Mouse (Mus musculus) WW6 (cell line): Measurements from ENCODE around the gene Ccdc78.
"Not testable (repeated sequence)": the region's sequence is repeated elsewhere in the genome, so short reads cannot be mapped to it uniquely, and the experiment has no call there.

Experiments used
- DNase-seq: peaks from one replicate; pipeline ENCODE4 v3.0.0-alpha.2; 2013; ENCODE audit warnings: low read depth, low spot score

Gene Ccdc78

GRCm38 (mm10) chr17:25781339-25781738, 5.0 kb upstream of the Ccdc78 start:
- no peak for DNase-seq

DNA sequence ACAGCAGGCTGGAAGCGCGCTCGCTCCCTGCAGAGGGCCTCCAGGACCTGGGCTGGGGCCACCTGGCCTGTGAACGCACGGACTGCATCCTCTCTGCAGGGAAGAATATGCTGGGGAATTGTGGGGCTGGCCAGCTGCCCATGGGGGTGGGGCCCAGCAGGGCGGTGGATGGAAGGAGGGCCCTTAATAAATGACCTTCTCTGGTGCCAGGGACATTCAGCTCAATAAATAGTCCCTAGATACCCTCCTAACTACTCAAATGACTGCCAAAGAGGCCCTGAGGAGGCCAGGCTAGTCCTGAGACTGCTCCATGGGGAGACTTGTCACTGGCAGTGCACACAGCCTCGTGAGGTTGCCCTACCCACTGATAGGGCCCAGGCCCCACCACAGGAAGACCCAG, 3.3 kb upstream of the Ccdc78 start:
- DNase-seq = no peak

DNA sequence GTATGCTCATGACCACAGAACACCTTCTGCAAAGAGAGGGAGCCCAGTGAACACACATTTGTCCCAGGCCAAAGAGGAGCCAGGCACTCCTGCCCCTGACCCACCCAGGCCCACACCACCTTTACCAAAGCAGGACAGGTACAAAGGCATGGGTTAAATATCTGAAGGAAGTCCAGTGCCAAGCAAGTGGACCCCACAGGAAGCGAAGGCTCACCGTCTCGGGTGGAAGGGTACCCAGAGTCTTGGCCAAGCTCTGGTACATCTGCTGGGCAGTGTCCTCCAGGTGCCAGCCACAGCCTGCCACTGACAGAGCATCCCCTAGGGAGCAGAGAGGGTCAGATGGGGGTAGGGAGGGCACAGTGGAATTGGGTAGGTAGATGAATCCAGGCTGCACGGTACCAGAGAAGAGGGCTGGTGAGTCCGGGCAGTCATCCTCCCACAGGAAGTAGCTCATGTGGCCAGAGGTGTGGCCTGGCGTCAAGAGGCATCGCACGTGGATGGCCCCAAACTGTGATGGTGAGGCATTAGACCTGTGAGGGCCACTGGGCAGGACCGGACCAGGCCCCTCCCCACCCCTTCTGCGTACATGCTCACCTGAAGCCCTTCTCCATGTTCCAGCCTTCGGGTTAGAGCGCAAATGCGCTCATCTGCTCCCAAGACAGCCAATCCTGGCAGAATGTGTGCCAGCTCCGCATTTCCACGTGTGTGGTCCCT, 2.4 kb upstream of the Ccdc78 start:
- DNase-seq = no peak

GRCm38 (mm10) chr17:25785281-25785745, 1.1 kb upstream of the Ccdc78 start, which contains the start of gene Haghl:
TSS of gene Haghl (minus strand) at chr17:25785673.
- peak; percentile 90 for DNase-seq

GRCm38 (mm10) chr17:25786781-25787504, 563 bp downstream of the Ccdc78 start:
- DNase-seq = no peak

DNA sequence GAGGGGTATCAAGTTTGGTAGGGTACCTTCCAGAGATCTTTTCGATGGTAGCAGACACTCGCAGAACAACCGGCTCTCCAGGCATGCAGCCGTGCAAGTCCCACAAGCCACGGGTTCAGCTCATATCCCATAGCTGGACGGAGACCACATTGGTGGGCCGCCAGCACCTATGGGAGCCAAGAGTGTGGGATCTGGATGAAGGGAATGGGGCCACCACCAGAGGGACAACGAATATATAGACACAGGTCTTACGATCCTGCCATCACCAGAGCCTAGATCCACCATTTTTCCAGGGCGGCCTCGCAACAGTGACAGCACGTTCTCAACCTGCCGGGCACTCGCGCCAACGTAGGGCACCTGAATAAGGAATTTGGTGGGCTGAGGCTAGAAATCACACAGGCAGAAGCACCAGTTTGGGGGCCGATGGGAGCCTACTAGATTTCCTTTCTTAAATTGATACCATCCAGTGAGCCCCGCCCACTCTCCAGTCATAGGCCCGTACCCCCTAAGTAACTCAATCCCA, 5.0 kb downstream of the Ccdc78 start:
- DNase-seq = no peak

- DNase-seq = no peak
These were observed 5.6 kb downstream of the Ccdc78 start for GRCm38 (mm10) chr17:25791843-25792527.

GRCm38 (mm10) chr17:25792615-25793014, 6.2 kb downstream of the Ccdc78 start, which contains the start of gene Fam173a:
TSS of gene Fam173a (minus strand) at chr17:25792901.
- DNase-seq = no peak

DNA sequence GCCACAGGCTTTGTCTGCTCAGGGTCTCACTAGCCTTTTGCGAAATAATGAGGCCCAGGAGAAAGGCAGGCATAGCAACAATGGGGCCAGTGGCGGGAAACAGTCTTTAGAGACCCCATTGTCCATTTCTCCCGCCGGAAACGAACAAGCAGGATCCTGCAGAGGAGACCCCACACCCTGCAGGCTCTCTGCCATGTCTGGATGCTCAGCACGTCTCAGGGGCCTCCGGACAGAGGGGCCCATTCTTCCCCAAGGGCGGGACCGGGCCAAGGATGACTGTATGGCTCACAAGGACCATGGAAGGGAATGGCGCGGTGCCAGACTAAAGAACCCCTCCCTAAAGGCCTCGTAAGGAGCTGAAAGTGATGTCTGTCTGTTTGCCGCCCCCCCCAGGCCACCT, 7.8 kb downstream of the Ccdc78 start:
- DNase-seq = no peak

DNA sequence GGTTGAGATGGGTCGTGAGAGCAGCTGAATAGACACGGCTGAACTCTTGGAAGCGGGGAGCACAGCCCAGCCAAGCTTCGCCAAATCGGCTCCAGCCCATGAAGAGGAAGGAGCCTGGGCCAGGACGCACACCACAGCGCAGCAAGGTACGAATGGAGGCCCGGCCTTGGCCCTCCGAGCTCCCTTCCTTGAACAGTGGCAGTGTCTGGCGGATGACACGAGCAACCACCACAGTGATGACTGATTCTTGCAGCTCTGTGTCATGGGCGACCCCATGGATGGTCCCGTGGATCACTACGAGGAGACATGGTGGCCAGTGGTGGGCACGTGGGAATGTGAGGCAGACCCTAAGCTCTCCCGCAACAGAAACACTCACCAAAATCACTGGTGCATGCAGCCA, 8.6 kb downstream of the Ccdc78 start:
- no peak for DNase-seq

GRCm38 (mm10) chr17:25795609-25796092, 9.3 kb downstream of the Ccdc78 start, which contains the start of gene AC134908.4:
TSS of gene AC134908.4 (minus strand) at chr17:25795659.
- DNase-seq = no peak

DNA sequence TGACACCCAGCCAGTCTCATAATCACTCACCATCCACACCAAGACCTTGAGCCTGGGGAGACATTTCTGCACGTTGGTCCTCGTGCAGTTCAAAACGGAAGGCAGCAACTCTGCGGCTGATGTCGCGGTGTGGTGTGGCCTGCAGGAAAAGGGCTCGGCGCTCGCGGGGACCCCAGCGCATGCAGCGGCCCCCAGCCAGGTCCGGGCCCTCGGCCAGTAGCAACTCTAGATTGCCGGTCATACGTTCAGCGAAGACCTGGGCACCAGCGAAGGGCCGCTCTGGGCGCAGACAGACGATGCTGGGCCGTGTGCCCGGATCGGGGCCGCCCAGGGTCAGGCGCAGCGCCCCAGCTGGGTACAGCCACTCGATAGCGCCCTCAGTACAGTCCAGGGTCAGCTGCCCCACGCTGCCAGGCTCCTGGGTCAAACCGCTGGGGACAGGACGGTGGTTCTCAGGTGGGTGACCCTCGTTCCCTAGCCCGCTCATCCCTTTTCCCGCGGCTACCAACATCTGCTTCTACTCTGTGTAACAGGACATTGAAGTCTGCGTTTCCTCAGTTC, 9.9 kb downstream of the Ccdc78 start:
- no peak for DNase-seq

GRCm38 (mm10) chr17:25796951-25797369, 10.6 kb downstream of the Ccdc78 start, which contains the start of gene Metrn:
TSS of gene Metrn (minus strand) at chr17:25797136.
- DNase-seq = no peak

GRCm38 (mm10) chr17:25801029-25801428, 14.6 kb downstream of the Ccdc78 start:
- DNase-seq = no peak

DNA sequence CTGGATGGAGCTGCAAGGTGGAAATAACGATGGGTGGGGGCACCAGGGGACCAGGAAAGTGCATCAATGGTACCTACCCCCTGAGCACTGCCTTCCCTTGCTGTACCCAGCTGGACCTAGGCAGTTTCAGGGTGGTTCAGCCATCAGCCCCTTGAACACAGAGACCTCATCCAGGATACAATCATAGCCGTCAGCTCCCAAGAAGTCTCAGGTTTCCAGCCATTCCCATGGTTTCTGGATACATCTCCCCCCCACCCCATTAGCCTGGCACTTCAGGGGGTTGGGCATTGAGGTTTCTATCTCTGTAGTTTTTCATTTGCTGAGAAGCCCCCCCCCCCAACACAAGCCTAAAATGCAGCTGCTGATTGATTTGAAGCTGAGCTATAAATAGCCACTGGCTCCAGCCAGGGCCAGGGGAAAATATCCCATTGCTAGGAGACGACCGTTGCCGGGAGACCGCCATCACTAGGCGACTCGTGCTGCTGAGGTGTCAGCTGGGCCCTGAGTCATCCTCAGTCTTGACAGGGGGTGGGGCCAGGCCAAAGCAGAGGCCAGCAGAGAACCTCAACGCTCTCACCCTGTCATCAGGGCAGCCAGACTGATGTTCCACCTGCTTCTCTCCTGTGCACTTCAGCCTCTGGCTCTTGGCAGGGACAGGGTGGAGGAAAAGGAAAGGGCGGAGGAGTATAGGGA, 16.6 kb downstream of the Ccdc78 start:
- DNase-seq = no peak

DNA sequence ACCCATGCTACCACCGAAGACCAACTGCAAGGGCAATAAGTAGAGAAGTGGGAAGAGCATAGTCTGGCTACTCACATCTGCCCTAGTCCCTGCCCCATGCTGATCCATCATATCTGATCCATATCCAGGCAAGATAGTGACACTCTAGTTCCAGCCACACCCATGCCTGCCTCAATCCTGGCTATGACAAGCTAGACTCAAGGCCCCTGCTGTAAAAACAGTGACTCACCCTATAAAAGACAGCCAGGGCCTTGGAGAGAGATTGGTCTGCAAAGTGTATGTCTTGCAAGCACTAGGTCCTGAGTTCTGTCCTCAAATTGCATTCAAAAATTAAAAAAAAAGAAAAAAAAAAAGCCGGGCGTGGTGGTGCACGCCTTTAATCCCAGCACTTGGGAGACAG, 20.1 kb downstream of the Ccdc78 start:
- no peak for DNase-seq

DNA sequence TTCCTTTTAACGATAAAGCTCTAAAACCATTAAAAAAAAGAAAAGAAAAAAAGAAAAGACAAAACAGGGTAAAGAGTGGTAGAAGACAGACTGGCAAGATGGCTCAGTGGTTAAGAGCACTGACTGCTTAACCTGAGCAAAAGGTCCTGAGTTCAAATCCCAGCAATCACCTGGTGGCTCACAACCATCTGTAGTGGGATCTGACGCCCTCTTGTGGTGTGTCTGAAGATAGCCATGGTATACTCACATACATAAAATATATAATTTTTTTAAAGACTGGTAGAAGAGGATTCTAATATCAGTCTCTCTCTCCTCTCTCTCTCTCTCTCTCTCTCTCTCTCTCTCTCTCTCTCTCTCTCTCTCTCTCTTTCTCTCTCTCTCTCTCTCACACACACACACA, 21.1 kb downstream of the Ccdc78 start:
- not testable (repeated sequence) for DNase-seq

GRCm38 (mm10) chr17:25808028-25808427, 21.6 kb downstream of the Ccdc78 start:
- no peak for DNase-seq

- no peak for DNase-seq
These were observed 22.6 kb downstream of the Ccdc78 start, which contains the start of gene Fbxl16 for GRCm38 (mm10) chr17:25808789-25809605. TSS of gene Fbxl16 (plus strand) at chr17:25809085.
